Mouse (Mus musculus): ENCODE results near the gene Mbd3. TPM values are rescaled to one million over a fixed set of nuclear protein-coding genes. Genes with fewer than 3 reads are reported as not detected.

Gene Mbd3
- polyA plus RNA-seq, 2 experiments = 44.3 to 79.5 TPM

- 64% methylated on average over 8 of the region's 8 CpGs for WGBS (ENCODE audit: insufficient replicate concordance)
- DNase-seq (ENCODE audit: low read depth in 3 of 3, low spot score in 3 of 3) = no peak
- no peaks in the 10 kb centered on the region for H3K36me3 ChIP-seq (replicated peaks; ENCODE audit: control insufficient read depth, insufficient read depth, low read depth)
- H3K4me2 ChIP-seq (ENCODE audit: low read depth) = no peak overlapping the region
- no peaks in the 10 kb centered on the region for H3K27me3 ChIP-seq (ENCODE audit: control insufficient read depth, insufficient read depth, low read length)
- H3K4me3 ChIP-seq (ENCODE audit: insufficient read depth in 1 of 2, low read depth in 2 of 2, low read length in 2 of 2) = no peak overlapping the region
- no peak for TF ChIP-seq EP300 (IDR thresholded peaks at IDR 0.05; ENCODE audit: low read depth)
- no peak for TF ChIP-seq CTCF (IDR thresholded peaks at IDR 0.05; ENCODE audit: low read depth)
- ATAC-seq (ENCODE audit: insufficient read depth) = no peak
- peaks cover 0 to 7% of the 10 kb centered on the region in 2 experiments; a peak in 1 of 4 replicates for H3K4me1 ChIP-seq (replicated peaks; ENCODE audit: control insufficient read depth in 2 of 2, insufficient read depth in 2 of 2, low read length in 1 of 2)
- no peaks in the 10 kb centered on the region for H3K9me3 ChIP-seq (ENCODE audit: control insufficient read depth, low read length)
- H3K9ac ChIP-seq (replicated peaks) = no peak overlapping the region
- H3K27ac ChIP-seq = no peak overlapping the region
Observed at GRCm38 (mm10) chr10:80443575-80444278, 44.4 kb upstream of the Mbd3 start.

DNA sequence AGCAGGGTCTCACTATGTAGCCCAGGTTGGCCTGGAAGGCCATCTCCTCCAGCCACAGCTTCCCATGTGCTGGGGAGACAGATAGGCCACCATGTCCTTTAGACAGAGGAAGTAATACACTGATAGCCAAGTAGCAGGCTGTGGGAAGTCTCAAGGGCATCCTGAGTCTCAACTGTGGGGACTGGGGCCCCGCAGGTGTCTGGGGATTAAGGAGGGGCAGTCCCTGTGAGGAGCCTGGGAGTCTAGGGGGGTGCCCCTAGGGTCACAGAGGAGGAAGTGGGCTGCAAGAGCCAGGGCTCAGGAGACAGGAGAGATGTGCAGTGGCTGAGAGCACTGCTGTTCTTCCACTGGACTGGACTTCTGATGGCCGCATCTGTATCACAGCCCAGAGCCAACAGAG lies 43.6 kb upstream of the Mbd3 start:
- ATAC-seq (ENCODE audit: insufficient read depth) = no peak
- WGBS (ENCODE audit: insufficient replicate concordance) = 33% methylated on average over 2 of the region's 2 CpGs
- no peak overlapping the region for H3K27ac ChIP-seq
- TF ChIP-seq CTCF (IDR thresholded peaks at IDR 0.05; ENCODE audit: low read depth) = no peak
- no peak for TF ChIP-seq EP300 (IDR thresholded peaks at IDR 0.05; ENCODE audit: low read depth)
- H3K4me3 ChIP-seq (ENCODE audit: insufficient read depth in 1 of 2, low read depth in 2 of 2, low read length in 2 of 2) = no peak overlapping the region
- no peak overlapping the region for H3K9ac ChIP-seq (replicated peaks)
- H3K9me3 ChIP-seq (ENCODE audit: control insufficient read depth, low read length) = no peaks in the 10 kb centered on the region
- H3K4me2 ChIP-seq (ENCODE audit: low read depth) = no peak overlapping the region
- no peak for DNase-seq (ENCODE audit: low read depth in 3 of 3, low spot score in 3 of 3)
- peaks cover 0 to 6% of the 10 kb centered on the region in 2 experiments; a peak in 1 of 4 replicates for H3K4me1 ChIP-seq (replicated peaks; ENCODE audit: control insufficient read depth in 2 of 2, insufficient read depth in 2 of 2, low read length in 1 of 2)
- no peaks in the 10 kb centered on the region for H3K27me3 ChIP-seq (ENCODE audit: control insufficient read depth, insufficient read depth, low read length)
- H3K36me3 ChIP-seq (replicated peaks; ENCODE audit: control insufficient read depth, insufficient read depth, low read depth) = no peaks in the 10 kb centered on the region

GRCm38 (mm10) chr10:80441598-80441997 lies 42.2 kb upstream of the Mbd3 start:
- no peak for TF ChIP-seq EP300 (IDR thresholded peaks at IDR 0.05; ENCODE audit: low read depth)
- peak; percentile 27; the same call in 1 of the 2 replicates for TF ChIP-seq CTCF (IDR thresholded peaks at IDR 0.05; ENCODE audit: low read depth)
- WGBS (ENCODE audit: insufficient replicate concordance) = 54% methylated on average over 8 of the region's 8 CpGs
- Histone ChIP-seq H3K4me3 (ENCODE audit: insufficient read depth in 1 of 2, low read depth in 2 of 2, low read length in 2 of 2) (no peak overlapping the region), H3K9me3 (ENCODE audit: control insufficient read depth, low read length) (no peaks in the 10 kb centered on the region), H3K36me3 (replicated peaks; ENCODE audit: control insufficient read depth, insufficient read depth, low read depth) (no peaks in the 10 kb centered on the region), H3K4me1 (replicated peaks; ENCODE audit: control insufficient read depth in 2 of 2, insufficient read depth in 2 of 2, low read length in 1 of 2) (peaks cover 4 to 8% of the 10 kb centered on the region in 2 experiments; a peak in 3 of 4 replicates), H3K27me3 (ENCODE audit: control insufficient read depth, insufficient read depth, low read length) (no peaks in the 10 kb centered on the region), H3K9ac (replicated peaks) (no peak overlapping the region), H3K27ac (no peak overlapping the region), H3K4me2 (ENCODE audit: low read depth) (no peak overlapping the region)
- DNase-seq (ENCODE audit: low read depth in 3 of 3, low spot score in 3 of 3) (no peak), ATAC-seq (ENCODE audit: insufficient read depth) (no peak)

DNA sequence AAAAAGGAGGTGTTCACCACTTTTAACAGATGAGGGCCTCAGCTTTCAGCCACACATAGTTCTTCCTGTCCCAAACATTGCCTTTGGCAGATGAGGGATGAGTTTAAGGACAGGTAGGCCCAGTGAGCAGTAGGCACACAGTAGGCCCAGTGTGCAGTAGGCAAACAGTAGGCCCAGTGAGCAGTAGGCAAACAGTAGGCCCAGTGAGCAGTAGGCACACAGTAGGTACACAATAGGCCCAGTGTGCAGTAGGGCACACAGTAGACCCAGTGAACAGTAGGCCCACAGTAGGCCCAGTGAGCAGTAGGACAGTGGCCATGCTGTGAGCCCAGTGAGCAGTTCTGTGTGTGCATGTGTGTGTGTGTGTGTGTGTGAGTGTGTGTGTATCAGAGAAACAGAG lies 40.7 kb upstream of the Mbd3 start:
- no peak overlapping the region for H3K9ac ChIP-seq (replicated peaks)
- H3K4me1 ChIP-seq (replicated peaks; ENCODE audit: control insufficient read depth in 2 of 2, insufficient read depth in 2 of 2, low read length in 1 of 2) = peaks cover 19 to 20% of the 10 kb centered on the region in 2 experiments
- DNase-seq (ENCODE audit: low read depth in 3 of 3, low spot score in 3 of 3) (no peak), ATAC-seq (ENCODE audit: insufficient read depth) (no peak)
- no peak overlapping the region for H3K4me2 ChIP-seq (ENCODE audit: low read depth)
- no peaks in the 10 kb centered on the region for H3K27me3 ChIP-seq (ENCODE audit: control insufficient read depth, insufficient read depth, low read length)
- no peak overlapping the region for H3K4me3 ChIP-seq (ENCODE audit: insufficient read depth in 1 of 2, low read depth in 2 of 2, low read length in 2 of 2)
- no peaks in the 10 kb centered on the region for H3K36me3 ChIP-seq (replicated peaks; ENCODE audit: control insufficient read depth, insufficient read depth, low read depth)
- no peak for TF ChIP-seq CTCF (IDR thresholded peaks at IDR 0.05; ENCODE audit: low read depth)
- no peak for TF ChIP-seq EP300 (IDR thresholded peaks at IDR 0.05; ENCODE audit: low read depth)
- no peaks in the 10 kb centered on the region for H3K9me3 ChIP-seq (ENCODE audit: control insufficient read depth, low read length)
- no peak overlapping the region for H3K27ac ChIP-seq

DNA sequence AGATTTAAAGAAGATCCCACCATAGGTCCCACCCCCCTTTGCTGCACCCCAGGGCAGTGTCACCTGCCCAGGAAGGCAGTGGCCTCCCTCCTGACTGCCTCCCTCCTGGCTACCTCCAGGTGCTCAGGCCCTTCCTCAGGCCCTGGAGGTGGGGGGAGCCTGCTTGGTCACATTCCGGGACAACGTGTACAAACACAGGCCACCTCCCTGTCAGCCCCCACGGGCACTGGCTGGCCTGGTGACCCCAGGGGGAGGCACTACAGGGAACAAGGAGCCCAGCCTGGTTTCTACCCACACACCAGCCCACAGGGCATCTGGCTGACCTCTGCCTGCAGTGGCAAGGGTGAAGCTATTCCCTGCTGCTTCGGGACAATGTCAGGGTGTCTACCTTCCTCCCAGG lies 38.6 kb upstream of the Mbd3 start:
- DNase-seq (ENCODE audit: low read depth in 3 of 3, low spot score in 3 of 3) = no peak
- Histone ChIP-seq H3K36me3 (replicated peaks; ENCODE audit: control insufficient read depth, insufficient read depth, low read depth) (no peaks in the 10 kb centered on the region), H3K4me1 (replicated peaks; ENCODE audit: control insufficient read depth in 2 of 2, insufficient read depth in 2 of 2, low read length in 1 of 2) (peaks cover 25% of the 10 kb centered on the region in 2 experiments), H3K4me2 (ENCODE audit: low read depth) (no peak overlapping the region), H3K4me3 (ENCODE audit: insufficient read depth in 1 of 2, low read depth in 2 of 2, low read length in 2 of 2) (no peak overlapping the region), H3K27ac (no peak overlapping the region), H3K9me3 (ENCODE audit: control insufficient read depth, low read length) (no peaks in the 10 kb centered on the region), H3K27me3 (ENCODE audit: control insufficient read depth, insufficient read depth, low read length) (no peaks in the 10 kb centered on the region), H3K9ac (replicated peaks) (no peak overlapping the region)
- no peak for ATAC-seq (ENCODE audit: insufficient read depth)
- WGBS (ENCODE audit: insufficient replicate concordance) = 51% methylated on average over 4 of the region's 4 CpGs
- TF ChIP-seq CTCF (IDR thresholded peaks at IDR 0.05; ENCODE audit: low read depth) (no peak), EP300 (IDR thresholded peaks at IDR 0.05; ENCODE audit: low read depth) (no peak)
